Mouse (Mus musculus): ENCODE measurements at regions not wholly inside any gene's neighbourhood (a gene's known extent, or its start where the extent isn't known, plus 50 kb on each side); places are given as distances from the start of the nearest gene placed in this dataset.

GRCm38 (mm10) chr12:80001794-80002193 lies 111.0 kb downstream of the Zfp36l1 start:
- H3K4me3 ChIP-seq (ENCODE audit: control insufficient read depth in 1 of 2, insufficient read depth in 1 of 2, low read depth in 2 of 2, low read length in 2 of 2): no peak overlapping the region
- no peak overlapping the region for H3K9ac ChIP-seq (ENCODE audit: control insufficient read depth, low read depth, low read length, poor library complexity, severe bottlenecking)
- H3K27ac ChIP-seq (ENCODE audit: control insufficient read depth, low read depth, low read length): no peak overlapping the region
- H3K36me3 ChIP-seq (ENCODE audit: control insufficient read depth in 1 of 2, insufficient read depth in 2 of 2, low read length in 2 of 2): no peaks in the 10 kb centered on the region
- no peaks in the 10 kb centered on the region for H3K9me3 ChIP-seq (replicated peaks; ENCODE audit: insufficient read depth, low read length)
- peak; percentile 12 for DNase-seq (ENCODE audit: low read depth, low spot score)
- H3K79me2 ChIP-seq (ENCODE audit: control insufficient read depth, insufficient read depth, low read length, poor library complexity): no peaks in the 10 kb centered on the region
- no peaks in the 10 kb centered on the region for H3K4me1 ChIP-seq (ENCODE audit: control insufficient read depth in 1 of 2, insufficient read depth in 2 of 2, low read length in 2 of 2)
- H3K27me3 ChIP-seq (ENCODE audit: control insufficient read depth in 1 of 2, insufficient read depth in 2 of 2, low read length in 2 of 2): no peaks in the 10 kb centered on the region; a peak in 1 of 4 replicates
- TF ChIP-seq CHD1 (IDR thresholded peaks at IDR 0.05; ENCODE audit: low read depth, low read length) (no peak), TCF12 (IDR thresholded peaks at IDR 0.05; ENCODE audit: low read depth, low read length) (no peak), ZNF384 (IDR thresholded peaks at IDR 0.05; ENCODE audit: low read depth, low read length) (peak; percentile 23; the same call in 1 of the 2 replicates), RAD21 (IDR thresholded peaks at IDR 0.05; ENCODE audit: low read depth, low read length) (no peak), MYB (IDR thresholded peaks at IDR 0.05; ENCODE audit: low read depth, low read length) (no peak)

- Histone ChIP-seq H3K4me1 (ENCODE audit: control insufficient read depth in 1 of 2, insufficient read depth in 2 of 2, low read length in 2 of 2) (no peaks in the 10 kb centered on the region), H3K27ac (ENCODE audit: control insufficient read depth, low read depth, low read length) (no peak overlapping the region)
- TF ChIP-seq POLR2A (IDR thresholded peaks at IDR 0.05; ENCODE audit: control insufficient read depth in 1 of 2, insufficient read depth in 1 of 2, low read depth in 1 of 2, low read length in 2 of 2, poor library complexity in 1 of 2) (no peak), JUND (IDR thresholded peaks at IDR 0.05; ENCODE audit: low read depth, low read length) (no peak), UBTF (IDR thresholded peaks at IDR 0.05; ENCODE audit: borderline replicate concordance, insufficient read depth, low read depth, low read length) (no peak), POLR2AphosphoS5 (IDR thresholded peaks at IDR 0.05; ENCODE audit: borderline replicate concordance, low read depth, low read length) (no peak), E2F4 (IDR thresholded peaks at IDR 0.05; ENCODE audit: borderline replicate concordance, low read depth, low read length) (no peak), MAX (IDR thresholded peaks at IDR 0.05; ENCODE audit: low read length) (no peak), SMC3 (IDR thresholded peaks at IDR 0.05; ENCODE audit: low read depth, low read length) (no peak), NRF1 (IDR thresholded peaks at IDR 0.05; ENCODE audit: insufficient read depth, low read depth, low read length, poor library complexity, severe bottlenecking) (no peak), MYC (IDR thresholded peaks at IDR 0.05; ENCODE audit: low read depth, low read length) (no peak), EP300 (IDR thresholded peaks at IDR 0.05; ENCODE audit: low read depth in 1 of 2, low read length in 2 of 2) (no peak), NELFE (IDR thresholded peaks at IDR 0.05; ENCODE audit: low read depth, low read length) (no peak), MYB (IDR thresholded peaks at IDR 0.05; ENCODE audit: low read depth, low read length) (no peak), RCOR1 (IDR thresholded peaks at IDR 0.05; ENCODE audit: low read depth, low read length) (no peak), USF1 (IDR thresholded peaks at IDR 0.05; ENCODE audit: low read depth, low read length) (no peak), GATA1 (IDR thresholded peaks at IDR 0.05; ENCODE audit: low read depth, low read length) (no peak), CHD1 (IDR thresholded peaks at IDR 0.05; ENCODE audit: low read depth, low read length) (no peak), USF2 (IDR thresholded peaks at IDR 0.05; ENCODE audit: borderline replicate concordance in 1 of 2, insufficient read depth in 1 of 2, low read depth in 1 of 2, low read length in 2 of 2) (no peak), TAL1 (IDR thresholded peaks at IDR 0.05; ENCODE audit: low read length) (no peak), POLR2AphosphoS2 (IDR thresholded peaks at IDR 0.05; ENCODE audit: low read length) (no peak)
Observed at GRCm38 (mm10) chr12:79999868-80000370, 112.9 kb downstream of the Zfp36l1 start.

More at GRCm38 (mm10) chr12:79999868-80000370, 112.9 kb downstream of the Zfp36l1 start:
- Histone ChIP-seq H3K9ac (ENCODE audit: control insufficient read depth, low read depth, low read length, poor library complexity, severe bottlenecking) (no peak overlapping the region), H3K79me2 (ENCODE audit: control insufficient read depth, insufficient read depth, low read length, poor library complexity) (no peaks in the 10 kb centered on the region), H3K9me3 (replicated peaks; ENCODE audit: insufficient read depth, low read length) (no peaks in the 10 kb centered on the region), H3K36me3 (ENCODE audit: control insufficient read depth in 1 of 2, insufficient read depth in 2 of 2, low read length in 2 of 2) (no peaks in the 10 kb centered on the region), H3K27me3 (ENCODE audit: control insufficient read depth in 1 of 2, insufficient read depth in 2 of 2, low read length in 2 of 2) (no peaks in the 10 kb centered on the region; a peak in 1 of 4 replicates), H3K4me3 (ENCODE audit: control insufficient read depth in 1 of 2, insufficient read depth in 1 of 2, low read depth in 2 of 2, low read length in 2 of 2) (no peak overlapping the region)
- DNase-seq (ENCODE audit: low read depth, low spot score): no peak
